8 mouse cellular contexts compared by ENCODE assay signal in genomic region chr10:82629586-82630255, GRCm38 (mm10). TPM values are rescaled to one million over a fixed set of nuclear protein-coding genes. Genes with fewer than 3 reads are reported as not detected.
A peak's percentile ranks its signal among the peaks of the same experiment; 100 is the strongest.
DNase-seq lines count a peak whose midpoint lies in the region; ATAC-seq lines count a peak whose summit lies in the region.
"Not testable (repeated sequence)": the region's sequence is repeated elsewhere in the genome, so short reads cannot be mapped to it uniquely, and the experiment has no call there.

Gene Tdg, plus strand, starts transcription at chr10:82629828.

- not testable (repeated sequence) for H3K36me3 ChIP-seq in hindbrain, embryonic 11.5 days (ENCODE audit: control insufficient read depth, insufficient read depth, low read length)

- not testable (repeated sequence) for H3K9me3 ChIP-seq in hindbrain, embryonic 11.5 days (ENCODE audit: control insufficient read depth, low read length)

- DNase-seq in MN1 (ENCODE audit: low spot score): peak; percentile 98
- DNase-seq in cerebellum, adult 9-11 months: peak; percentile 95
- peak; percentile 71 to 90 for DNase-seq in frontal cortex, adult 2 months (ENCODE audit: extremely low spot score in 1 of 2, low spot score in 1 of 2)
- peak; percentile 93 for DNase-seq in hindbrain, embryonic 11.5 days (ENCODE audit: low spot score)
- DNase-seq in layer of hippocampus, postnatal 10 days (ENCODE audit: low spot score in 2 of 2): peak; percentile 81 to 87
- peak; percentile 95 for DNase-seq in lung, postnatal 10 days
- peak; percentile 90 for DNase-seq in ovary, postnatal 36 days (ENCODE audit: low spot score)
- DNase-seq in thymus, postnatal 25 days: peak; percentile 88

- peak within 1 kb of the TSS; percentile 86 for H3K4me2 ChIP-seq in hindbrain, embryonic 11.5 days (replicated peaks; ENCODE audit: low read depth, low read length)

- peak within 1 kb of the TSS; percentile 90 for H3K9ac ChIP-seq in hindbrain, embryonic 11.5 days (ENCODE audit: low read depth, low read length)

- ATAC-seq in hindbrain, embryonic 11.5 days (ENCODE audit: low FRiP score): peak; percentile 98

- not testable (repeated sequence) for H3K27me3 ChIP-seq in hindbrain, embryonic 11.5 days (ENCODE audit: control insufficient read depth, insufficient read depth, low read length)

- not testable (repeated sequence) for H3K4me1 ChIP-seq in hindbrain, embryonic 11.5 days (replicated peaks; ENCODE audit: control insufficient read depth, insufficient read depth, low read length)

- WGBS in hindbrain, embryonic 11.5 days: under 1% methylated on average over 45 of the region's 78 CpGs

- H3K27ac ChIP-seq in hindbrain, embryonic 11.5 days (ENCODE audit: low read depth, low read length): peak within 1 kb of the TSS; percentile 87

- peak within 1 kb of the TSS; percentile 71 for H3K4me3 ChIP-seq in hindbrain, embryonic 11.5 days (ENCODE audit: low read depth, low read length)

RNA-seq across cellular contexts. Expression of gene Tdg, which starts in this region (rescaled TPM):
- 59.9 and 61.2 TPM in 2 replicates for polyA plus RNA-seq in frontal cortex, adult 2 months (2012; rRNA removed)
- 277 and 328 TPM in 2 replicates for polyA plus RNA-seq in hindbrain, embryonic 11.5 days (2014; fragmentation: Nextera tagmentation; extraction: Ambion mirVana)
- total RNA-seq in layer of hippocampus, postnatal 10 days (2021): 10 to 100 TPM; 80.4 to 84.4 TPM

Comparison
In these comparisons a context has a peak if more than half of its experiments do, and no peak if none do; other contexts are left out.
1. Peak in every context shown above with its lines: DNase-seq, ATAC-seq, H3K4me3 ChIP-seq and H3K27ac ChIP-seq.